Mouse (Mus musculus) CD4-positive, CD25-positive, alpha-beta regulatory T cell (primary cell): Measurements from ENCODE around the gene Shisa5. TPM values are rescaled to one million over a fixed set of nuclear protein-coding genes. Genes with fewer than 3 reads are reported as not detected.

Experiments used
- polyA plus RNA-seq: library from polyadenylated mRNA; unstranded; fragments of 100-300 nt; shearing (Covaris generic); gene quantifications from one replicate; pipeline ENCODE4 v1.2.1, GENCODE M21; 2017

Gene Shisa5
- 4,571 TPM for polyA plus RNA-seq

GRCm38 (mm10) chr9:109038086-109038895, at the start of gene Shisa5:
Shisa5 (plus strand) TSS chr9:109038565.

DNA sequence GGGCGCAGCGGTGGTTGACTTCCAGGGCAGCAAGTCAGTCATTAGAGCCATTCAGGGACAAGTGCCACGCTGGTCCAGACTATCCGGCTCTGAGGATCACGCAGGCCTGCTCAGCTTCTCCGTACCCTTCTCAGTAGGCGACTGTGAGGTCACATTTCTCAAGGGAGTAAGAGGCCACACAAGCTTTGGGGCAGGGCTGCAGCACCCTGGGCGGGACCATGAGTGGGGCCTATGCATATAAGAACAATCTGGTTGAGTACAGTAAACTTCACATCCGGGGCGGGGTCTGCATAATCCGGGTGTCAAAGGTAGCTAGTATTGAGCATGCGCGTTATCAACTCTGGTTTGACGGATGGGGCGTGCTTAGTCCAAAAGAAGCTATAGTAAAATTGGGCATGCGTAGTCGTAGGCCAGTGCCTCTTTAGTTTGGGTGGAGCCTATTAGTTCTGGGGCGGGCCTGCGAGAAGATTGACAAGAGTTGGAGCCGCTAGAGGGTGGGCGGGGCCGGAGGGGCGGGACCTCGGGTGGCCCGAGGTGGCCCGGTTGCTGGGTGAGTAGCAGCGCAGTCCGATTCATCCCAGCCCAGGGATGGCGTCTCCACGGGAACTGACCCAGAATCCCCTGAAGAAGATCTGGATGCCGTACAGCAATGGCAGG, 46.8 kb upstream of the Shisa5 start, which contains the start of gene Pfkfb4:
TSS of gene Pfkfb4 (plus strand) at position 351 of the 657 bp plus-strand sequence.

DNA sequence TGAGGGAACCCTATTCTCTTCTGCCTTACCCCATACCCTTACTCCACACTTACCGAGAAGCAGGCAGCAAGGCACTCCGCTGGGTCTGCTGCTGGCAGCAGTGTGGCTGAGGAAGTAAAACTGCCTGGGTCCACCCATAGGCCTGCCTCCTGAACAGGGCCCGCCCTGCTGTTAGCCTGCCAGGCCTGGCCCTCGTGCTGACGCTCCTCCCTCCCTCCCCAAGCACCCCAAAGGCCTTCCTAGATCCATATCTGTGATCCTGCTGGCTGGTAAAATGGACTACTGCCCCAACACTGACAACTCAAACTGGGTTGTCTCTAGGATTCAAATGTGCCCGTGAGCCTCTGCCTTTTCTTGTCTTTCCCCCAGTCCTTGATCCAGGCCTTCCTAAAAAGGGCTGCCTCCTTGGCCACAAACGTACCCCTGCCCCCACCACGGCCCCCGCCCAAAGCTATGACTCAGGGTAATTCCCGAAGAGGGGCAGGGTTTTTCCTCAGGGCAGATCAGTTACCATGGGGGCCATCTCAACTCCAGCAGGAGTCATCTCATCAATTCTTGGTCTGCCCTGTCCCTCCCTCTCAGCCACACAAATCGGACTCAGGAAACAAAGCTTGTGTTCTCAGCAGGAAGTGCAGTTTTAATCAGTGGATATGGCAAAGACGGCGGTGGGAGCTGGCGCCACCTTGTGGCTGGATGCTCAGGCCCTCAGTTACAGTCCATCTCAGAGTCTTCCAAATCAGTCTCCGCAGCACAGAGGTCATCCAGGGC, 21.0 kb downstream of the Shisa5 start, which contains the start of gene Trex1:
TSS of gene Trex1 (minus strand) at position 599 of the 768 bp plus-strand sequence.

GRCm38 (mm10) chr9:109073661-109074573, 35.6 kb downstream of the Shisa5 start, which contains the start of gene Atrip:
Atrip (minus strand) TSS chr9:109074124.

DNA sequence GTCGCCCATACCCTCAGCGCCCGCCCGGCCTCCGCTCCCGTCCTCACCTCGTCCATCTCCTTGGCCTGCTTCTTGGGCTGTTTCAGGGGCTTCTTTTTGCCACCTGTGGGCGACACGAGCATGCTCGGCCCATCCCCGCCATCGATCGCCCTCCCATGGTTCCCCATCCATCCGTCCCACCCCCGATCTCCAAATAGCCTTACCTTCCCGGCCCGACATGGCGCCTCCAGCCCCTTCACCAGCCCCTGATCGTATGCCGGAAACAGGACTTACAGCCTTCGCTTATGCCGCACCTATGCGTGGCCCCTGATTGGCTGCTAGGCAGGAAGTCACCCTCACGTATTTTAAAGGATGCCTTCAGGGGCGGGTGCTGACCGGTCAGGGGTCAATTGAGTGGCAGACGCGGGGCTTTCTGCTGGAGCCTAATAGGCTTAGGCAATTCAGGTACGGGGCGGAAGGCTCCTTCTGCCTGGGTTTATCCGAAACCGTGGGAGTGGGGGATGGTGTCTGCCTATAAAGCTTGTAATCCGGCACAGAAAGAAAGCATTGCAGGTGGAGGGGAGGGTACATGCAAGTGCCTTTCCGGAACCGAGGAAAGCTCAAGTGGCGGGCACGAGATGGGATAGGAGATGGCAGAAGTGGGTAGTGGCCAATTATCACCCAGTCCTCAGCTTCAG, 43.9 kb downstream of the Shisa5 start, which contains the start of the genes Ccdc51 and Tma7:
TSS of gene Ccdc51 (plus strand) at position 370 of the 677 bp plus-strand sequence.
TSS of gene Tma7 (minus strand) at position 464 of the 677 bp plus-strand sequence.

DNA sequence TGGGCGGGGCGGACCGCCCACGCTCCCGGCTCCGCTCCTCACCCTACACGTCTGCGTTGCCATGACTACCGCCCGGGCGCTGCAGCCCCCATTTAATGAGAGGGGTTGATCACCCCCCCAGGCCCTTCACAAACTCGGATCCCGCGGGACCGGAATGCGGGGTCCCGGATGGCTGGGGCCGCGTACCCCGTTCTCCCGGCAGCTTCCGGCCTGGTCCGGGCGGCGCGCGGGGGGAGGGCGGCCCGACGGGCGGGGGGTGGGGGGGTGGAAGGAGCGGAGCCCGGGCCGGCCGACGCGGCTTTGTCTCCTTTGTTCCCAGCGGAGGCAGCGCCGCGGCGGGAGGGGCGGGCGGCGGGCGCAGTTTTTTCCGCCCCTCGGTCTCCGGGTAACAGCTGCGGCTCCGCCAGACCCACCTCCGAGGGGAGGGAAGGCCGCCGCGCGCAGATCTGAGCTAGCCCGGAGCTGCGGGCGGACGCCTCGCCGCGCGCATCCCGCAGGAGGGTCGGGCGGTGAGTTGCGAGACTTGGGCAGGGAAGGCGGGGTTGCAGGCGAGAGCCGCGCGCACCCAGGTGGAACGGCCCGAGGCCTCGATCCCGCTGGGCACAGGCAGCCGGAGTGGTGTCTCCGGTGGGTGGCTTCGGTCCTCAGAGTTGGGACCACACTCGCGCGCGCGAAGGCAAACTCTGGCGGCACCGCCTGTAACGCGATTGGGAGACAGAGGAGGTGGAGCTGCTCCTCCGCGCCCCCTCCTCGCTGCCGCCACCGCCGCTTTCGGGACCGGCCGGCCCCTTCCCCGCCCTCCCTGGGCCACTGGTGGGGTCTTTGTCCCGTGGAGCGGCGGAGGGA, 57.0 kb downstream of the Shisa5 start, which contains the start of gene Plxnb1:
TSS of gene Plxnb1 (plus strand) at position 253 of the 846 bp plus-strand sequence.

Other genes starting within 250 kb of the Shisa5 start
- gene Nckipsd, start 230.2 kb upstream of the Shisa5 start, polyA plus RNA-seq = 16.4 TPM
- 0.01 TPM for gene Celsr3, start 212.2 kb upstream of the Shisa5 start, polyA plus RNA-seq
- gene Slc26a6, start 185.3 kb upstream of the Shisa5 start, polyA plus RNA-seq = 19.4 TPM
- gene Tmem89, start 123.9 kb upstream of the Shisa5 start, polyA plus RNA-seq = not detected
- 354 TPM for gene Uqcrc1, start 101.9 kb upstream of the Shisa5 start, polyA plus RNA-seq
- 0.14 TPM for gene Col7a1, start 85.0 kb upstream of the Shisa5 start, polyA plus RNA-seq
- gene Ucn2, start 52.6 kb upstream of the Shisa5 start, polyA plus RNA-seq = not detected
- gene Pfkfb4, start 46.8 kb upstream of the Shisa5 start, polyA plus RNA-seq = 4.9 TPM
- 88.7 TPM for gene Trex1, start 21.2 kb downstream of the Shisa5 start, polyA plus RNA-seq
- gene Atrip, start 35.6 kb downstream of the Shisa5 start, polyA plus RNA-seq = 26.6 TPM
- gene Ccdc51, start 43.9 kb downstream of the Shisa5 start, polyA plus RNA-seq = 16.7 TPM
- 529 TPM for gene Tma7, start 44.0 kb downstream of the Shisa5 start, polyA plus RNA-seq
- gene Plxnb1, start 56.8 kb downstream of the Shisa5 start, polyA plus RNA-seq = 2.9 TPM
- gene Fbxw21, start 123.5 kb downstream of the Shisa5 start, polyA plus RNA-seq = not detected
- not detected for gene Fbxw13, start 157.4 kb downstream of the Shisa5 start, polyA plus RNA-seq
- 0.07 TPM for gene Fbxw20, start 196.2 kb downstream of the Shisa5 start, polyA plus RNA-seq
- gene Fbxw14, start 249.1 kb downstream of the Shisa5 start, polyA plus RNA-seq = not detected